Mouse (Mus musculus): ENCODE measurements around the gene Bhlhb9.

Bhlhb9 gene

DNA sequence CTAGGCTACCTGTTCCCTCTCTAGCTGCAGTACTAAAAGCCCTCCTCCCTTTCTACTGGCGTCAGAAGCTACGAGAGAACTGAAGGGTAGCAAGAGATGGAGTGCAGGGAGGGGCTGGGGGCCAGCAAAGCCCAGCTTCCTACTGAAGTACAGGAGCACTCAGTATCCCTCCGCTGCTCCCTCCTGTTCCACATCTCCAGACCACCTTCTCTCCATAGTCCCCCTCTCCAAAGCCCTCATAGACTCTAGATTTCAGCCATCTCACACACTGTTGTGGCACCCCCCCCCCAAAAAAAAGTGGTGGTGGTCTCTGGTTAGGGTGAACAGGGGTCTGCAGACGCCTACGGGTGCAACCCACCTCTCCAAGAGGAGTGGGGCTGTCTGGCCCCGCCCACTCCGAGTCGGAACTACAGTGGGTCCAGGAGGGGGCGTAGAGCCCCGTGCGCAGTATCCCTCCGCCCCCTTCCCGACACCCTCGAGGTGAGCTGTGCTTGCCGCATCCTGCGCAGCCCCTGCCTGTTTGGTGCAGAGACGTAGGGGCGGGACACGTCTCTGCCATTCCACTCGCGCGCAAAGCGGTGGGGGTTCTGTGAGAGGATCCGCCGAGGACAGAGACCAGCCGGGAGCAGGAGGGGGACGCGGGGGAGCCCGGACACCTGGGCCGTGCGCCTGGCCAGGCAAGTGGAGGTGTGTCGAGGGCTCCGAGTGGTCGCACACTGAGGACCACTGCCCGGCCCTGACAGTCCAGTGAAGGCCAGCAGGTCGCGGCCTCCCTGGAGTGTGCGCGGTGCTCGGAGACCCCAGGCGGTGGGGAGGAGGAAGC is 88.2 kb downstream of the Bhlhb9 start:
- DNase-seq (ENCODE audit: extremely low spot score, low read depth, low spot score) = no peak

DNA sequence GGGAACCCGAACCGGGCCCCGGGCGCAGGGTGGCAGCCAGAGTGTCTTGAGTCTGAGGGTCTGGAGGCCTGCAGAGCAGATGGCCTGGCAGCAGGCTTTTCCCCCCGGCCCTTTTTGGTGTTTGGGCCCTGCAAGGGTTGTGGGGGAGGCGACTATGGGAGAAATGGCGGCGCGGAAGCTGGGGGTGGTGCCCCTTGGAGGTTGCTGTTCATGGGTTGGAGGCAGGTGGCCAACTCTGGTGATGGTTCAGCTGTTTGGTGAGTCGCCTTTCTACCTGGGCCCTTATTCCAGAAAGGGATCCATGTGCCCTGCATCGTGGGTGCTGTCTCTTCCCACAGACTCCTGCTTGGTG is 88.8 kb downstream of the Bhlhb9 start:
- DNase-seq (ENCODE audit: extremely low spot score, low read depth, low spot score) = no peak

DNA sequence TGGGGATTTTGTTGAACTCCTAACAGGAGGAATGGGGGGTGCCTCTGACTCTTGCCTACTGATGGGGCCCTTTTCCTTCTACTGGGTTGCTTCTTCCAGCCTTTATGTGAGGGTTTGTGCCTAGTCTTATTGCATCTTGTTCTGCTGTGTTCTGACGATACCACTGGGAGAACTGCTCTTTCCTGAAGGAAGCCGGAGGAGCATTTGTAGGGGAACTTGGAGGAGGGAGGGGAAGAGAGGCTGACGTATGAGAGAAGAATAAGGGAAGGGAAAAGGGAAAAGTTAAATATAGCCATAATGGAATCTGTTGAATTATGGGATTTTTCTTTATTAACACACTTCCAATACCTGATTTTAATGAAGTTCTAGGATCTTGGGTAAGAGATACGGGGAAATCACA is 119.2 kb downstream of the Bhlhb9 start:
- no peak for DNase-seq (ENCODE audit: extremely low spot score, low read depth, low spot score)

DNA sequence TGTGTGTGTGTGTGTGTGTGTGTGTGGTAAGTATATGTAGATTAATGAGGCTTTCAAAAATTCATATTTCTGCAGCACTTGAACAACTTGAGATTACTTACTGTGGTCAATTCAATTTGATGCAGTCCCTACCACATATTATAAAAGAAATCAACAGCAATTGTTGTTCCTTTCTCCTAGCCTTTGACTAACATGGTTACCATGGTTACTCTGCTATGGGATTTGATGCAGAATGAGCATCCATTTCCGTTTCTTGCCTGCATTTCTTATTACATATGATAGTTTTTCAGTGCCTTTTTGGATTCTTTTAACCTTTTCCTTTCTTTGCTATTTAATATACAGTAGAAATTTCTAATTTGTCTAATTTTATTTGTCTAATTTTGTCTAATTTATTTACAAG is 119.7 kb downstream of the Bhlhb9 start:
- DNase-seq (ENCODE audit: extremely low spot score, low read depth, low spot score) = no peak

DNA sequence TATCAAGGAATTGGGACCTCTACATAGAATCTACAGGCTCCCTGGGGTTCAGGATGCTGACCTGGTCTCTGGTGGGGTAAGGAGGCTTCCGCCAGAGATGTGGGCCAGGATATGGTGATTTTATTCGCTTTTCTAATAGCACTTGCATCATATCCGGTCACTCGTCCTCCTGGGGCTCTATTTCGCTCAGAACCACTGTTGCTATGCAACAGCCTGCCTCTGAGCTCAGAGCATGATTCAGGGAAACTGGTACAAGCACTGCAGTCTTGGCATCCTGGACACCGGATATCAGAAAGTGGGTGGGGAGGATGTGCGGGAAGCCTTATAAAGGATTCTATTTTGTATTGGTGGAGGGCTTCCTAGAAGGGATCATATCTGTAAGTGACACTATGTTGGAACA is 124.8 kb downstream of the Bhlhb9 start:
- DNase-seq (ENCODE audit: extremely low spot score, low read depth, low spot score) = no peak

DNA sequence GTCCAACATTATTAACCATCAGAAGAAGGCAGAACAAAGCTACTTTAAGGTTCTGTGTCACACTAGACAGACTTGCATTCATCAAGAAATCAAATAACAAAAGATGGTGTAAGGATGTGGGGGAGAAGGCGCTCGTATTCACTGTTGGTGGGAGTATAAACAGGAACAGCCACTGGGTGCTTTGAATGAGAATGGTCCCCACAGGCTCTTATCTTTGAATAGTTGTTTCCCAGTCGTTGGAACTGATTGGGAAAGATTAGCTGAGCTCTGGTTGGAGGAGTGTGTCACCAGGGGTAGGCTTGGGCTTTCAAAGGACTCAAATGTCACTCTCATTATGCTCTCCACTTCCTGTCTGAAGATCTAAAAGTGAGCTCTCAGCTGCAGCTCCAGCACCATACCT is 128.5 kb downstream of the Bhlhb9 start:
- no peak for DNase-seq (ENCODE audit: extremely low spot score, low read depth, low spot score)

DNA sequence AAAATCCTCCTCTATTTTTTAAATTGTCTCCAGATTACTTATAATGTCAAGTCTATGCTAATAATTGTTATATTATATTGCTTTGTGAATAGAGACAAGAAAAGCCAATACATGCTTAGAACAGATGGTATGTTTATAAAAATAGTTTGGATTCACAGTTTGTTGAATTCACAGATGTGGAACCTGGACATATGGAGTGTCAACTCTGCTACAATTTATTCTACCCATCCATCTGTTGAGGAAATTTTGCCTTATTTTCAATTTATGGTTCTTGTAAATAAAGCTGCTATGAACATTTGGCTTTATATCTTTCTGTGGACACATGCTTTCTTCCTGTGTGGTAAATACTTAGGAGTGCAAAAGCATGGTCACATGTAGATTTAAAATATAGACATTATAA is 131.2 kb downstream of the Bhlhb9 start:
- no peak for DNase-seq (ENCODE audit: extremely low spot score, low read depth, low spot score)

DNA sequence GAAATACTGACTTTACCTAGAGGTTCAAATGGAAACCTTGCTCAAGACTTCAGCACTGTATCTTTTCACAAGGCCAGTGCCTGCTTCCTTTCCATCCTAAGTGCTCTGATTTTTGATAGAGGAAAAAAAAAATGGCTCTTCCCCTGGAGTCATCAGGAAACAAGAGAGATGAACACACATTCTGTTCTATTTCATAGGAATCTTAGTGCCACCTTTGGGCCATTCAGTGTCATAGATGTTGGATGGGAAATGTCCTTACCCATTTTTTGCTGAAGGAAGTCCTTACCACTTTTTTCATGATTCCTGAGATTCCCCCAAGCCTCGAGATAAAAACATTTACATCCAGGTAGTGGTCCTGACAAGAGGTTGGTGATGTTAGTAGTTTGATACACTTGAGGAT is 139.1 kb downstream of the Bhlhb9 start:
- no peak for DNase-seq (ENCODE audit: extremely low spot score, low read depth, low spot score)
